Mouse (Mus musculus) T-cell, adult 2 months (primary cell): Measurements from ENCODE around the gene Egfl8.

Experiments used
- DNase-seq: peaks from one replicate; pipeline ENCODE4 v3.0.0; 2022; ENCODE audit warnings: low spot score

The Egfl8 gene

DNA sequence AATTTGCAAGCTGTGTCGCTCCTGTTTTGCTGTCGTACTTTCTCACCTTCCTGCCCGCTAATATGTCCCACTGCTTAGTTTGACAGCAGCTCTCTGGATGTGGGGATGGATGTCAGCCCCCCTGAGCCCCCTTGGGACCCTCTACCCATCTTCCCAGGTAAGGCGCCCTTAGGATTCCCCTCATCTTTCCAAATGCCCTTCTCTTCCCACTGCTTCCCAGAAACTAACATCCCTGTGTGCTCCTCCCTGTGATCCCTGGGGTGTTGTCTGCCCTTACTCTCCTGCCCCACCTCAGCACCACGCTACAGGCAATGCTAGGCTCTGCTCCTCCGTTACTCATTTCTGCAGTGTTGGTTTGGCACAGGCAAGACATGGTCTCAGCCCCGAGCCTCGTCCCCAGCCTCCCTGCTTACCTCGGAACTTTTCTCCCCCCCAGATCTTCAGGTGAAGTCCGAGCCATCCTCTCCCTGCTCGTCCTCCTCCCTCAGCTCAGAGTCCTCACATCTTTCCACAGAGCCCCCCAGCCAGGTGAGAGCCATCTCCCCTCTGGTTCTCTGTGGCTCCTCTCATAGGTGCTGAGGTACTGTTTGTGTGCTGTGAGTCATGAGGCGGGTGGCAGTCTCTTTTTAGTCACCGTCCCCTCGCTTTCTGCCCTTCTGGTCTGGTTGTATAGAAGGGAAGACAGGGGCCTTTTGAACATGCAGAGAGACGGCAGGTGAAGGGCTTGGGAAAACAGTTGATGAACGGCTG lies 32.5 kb upstream of the Egfl8 start:
- no peak for DNase-seq

DNA sequence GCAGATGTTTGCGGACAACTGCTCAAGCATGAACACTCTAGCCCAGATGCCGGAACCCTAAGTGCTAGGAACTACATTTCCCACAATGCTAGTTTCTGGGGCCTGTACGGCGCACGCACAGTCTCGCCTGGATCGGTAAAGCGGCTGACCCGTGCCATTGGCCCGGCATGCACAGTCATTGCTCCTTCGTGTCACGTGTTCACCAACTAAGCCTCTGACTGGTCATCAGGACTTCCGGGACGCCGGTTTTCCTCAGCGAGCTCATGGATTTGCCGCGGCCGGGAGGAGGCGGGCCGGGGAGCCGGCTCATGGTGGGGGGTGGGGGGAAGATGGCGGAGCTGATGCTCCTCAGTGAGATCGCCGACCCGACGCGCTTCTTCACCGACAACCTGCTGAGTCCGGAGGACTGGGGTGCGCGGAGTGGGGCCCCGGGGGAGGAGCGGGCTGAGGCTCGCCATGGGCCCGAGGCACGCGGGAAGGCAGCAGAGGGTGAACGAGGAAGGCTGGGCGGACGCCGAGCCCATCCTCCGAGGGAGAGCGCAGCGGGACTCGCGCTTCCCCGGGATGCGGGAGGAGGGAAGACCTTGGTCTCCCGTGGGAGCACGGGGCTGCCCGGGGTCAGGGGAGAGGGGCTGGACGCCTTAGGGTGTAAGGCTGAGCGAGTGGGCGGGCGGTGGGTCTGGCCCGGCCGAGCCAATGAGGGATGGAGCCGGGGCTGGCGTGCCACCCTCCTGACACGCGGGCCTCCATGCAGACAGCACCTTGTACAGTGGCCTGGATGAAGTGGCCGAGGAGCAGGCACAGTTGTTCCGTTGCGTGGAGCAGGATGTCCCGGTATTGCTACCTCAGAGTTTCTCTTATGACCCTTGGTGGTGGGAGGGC lies 31.4 kb upstream of the Egfl8 start, which contains the start of gene Atf6b:
Gene Atf6b, plus strand, starts transcription at position 241 of the 882 bp plus-strand sequence.
- DNase-seq, result peak; percentile 98

DNA sequence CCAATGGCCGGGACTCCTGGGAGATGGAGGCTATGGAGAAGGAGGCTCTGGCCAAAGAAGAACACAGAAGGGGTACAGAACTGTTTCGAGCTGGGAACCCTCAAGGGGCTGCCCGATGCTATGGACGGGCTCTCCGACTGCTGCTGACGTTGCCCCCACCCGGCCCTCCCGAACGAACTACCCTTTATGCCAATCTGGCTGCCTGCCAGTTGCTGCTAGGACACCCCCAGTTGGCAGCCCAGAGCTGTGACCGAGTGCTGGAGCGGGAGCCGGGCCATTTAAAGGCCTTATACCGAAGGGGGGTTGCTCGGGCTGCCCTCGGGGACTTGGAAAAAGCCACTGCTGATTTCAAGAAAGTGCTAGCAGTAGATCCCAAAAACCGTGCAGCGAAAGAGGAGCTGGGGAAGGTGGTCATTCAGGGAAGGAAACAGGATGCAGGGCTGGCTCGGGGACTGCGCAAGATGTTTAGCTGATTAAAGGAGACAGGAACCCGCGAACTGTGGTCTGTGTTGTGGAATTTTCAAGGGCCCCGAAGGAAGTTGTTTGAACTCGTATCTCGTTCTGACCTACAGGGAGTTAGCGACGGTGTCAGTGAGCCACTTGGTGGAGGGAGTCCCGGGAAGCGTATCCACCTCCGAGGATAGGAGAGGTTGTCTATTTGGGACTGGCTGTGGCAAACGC lies 30.2 kb upstream of the Egfl8 start:
- DNase-seq, result no peak

DNA sequence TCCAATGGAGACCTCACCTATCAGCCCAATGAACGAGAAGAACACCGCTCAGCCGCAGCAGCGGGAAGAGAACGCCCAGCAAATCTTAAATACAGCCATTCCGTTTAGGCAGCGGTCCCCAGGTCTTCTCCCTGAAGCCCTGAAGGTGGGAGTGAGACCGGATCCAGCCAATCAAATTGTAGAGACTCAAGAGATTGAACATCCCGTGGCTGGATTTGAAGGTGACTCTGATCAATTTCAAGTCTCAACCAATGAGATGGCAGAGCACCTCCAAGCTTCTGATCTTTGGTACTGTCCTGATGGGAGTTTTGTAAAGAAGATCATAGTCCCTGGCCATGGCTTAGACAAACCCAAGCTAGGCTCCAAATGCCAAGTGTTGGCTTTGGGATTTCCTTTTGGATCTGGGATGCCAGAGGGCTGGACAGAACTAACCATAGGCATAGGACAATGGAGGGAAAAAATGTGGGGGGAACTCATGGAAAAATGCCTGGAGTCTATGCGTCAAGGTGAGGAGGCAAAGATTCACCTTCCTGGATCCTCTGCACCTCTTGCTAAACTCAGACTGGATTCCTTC lies 29.6 kb upstream of the Egfl8 start:
- no peak for DNase-seq

DNA sequence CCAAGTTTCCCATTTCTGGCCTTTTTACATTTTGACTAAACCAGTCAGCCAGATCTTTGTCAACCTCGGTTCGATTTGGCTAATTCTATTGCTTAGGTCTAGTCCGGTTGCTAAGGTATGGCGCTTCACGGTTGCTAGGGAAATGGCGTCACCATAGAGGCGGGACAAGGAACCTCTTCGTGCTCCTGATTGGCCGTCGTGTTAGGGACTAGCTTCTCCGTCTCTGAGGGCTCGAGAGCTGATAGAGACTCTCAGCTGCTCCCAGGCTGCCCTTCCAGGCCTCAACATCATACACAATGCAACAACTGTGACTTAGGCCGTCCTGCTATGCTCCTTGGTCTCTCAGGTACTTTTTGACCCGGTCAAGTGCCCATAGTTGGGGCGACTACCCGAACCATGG lies 28.8 kb upstream of the Egfl8 start, which contains the start of gene Fkbpl:
Gene Fkbpl, plus strand, starts transcription at position 157 of the 400 bp plus-strand sequence.
- peak; percentile 95 for DNase-seq

DNA sequence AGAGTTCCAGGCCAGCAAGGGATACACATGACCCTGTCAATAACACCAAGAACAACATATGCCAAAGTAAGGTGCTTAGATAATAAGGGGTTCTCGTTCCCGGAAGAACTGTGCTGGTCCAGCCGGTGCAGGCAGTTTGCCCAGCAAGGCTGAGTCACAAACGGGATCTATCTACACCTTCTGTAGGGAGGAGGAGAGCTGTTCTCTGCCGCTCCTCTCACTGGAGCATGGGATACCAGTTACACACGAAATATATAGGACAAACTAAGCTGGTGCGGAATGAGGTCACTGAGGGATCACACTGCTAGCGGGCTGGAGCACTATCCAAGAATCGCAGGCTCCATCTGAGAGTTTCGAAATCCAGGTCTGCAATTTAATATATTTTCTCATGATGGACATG lies 28.2 kb upstream of the Egfl8 start:
- no peak for DNase-seq

DNA sequence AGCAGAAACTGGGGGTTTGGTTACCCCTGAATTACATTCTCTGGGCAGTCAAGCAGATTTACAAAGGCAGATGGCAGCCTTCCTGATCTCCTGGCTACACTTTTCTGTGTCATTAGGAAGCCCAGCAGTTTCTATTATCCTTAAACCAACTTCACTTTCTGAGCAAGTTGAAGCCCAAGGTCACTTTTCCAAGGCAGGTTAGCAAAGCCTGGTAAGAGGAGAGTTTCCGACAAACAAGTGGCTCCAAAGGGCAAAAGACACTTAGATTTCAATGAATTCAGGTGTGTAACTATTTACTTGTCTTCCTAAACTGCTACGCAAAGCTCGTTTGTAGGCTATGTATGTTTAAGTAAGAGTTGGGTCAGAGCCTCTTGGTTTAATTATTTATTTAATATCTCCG lies 27.6 kb upstream of the Egfl8 start:
- no peak for DNase-seq

DNA sequence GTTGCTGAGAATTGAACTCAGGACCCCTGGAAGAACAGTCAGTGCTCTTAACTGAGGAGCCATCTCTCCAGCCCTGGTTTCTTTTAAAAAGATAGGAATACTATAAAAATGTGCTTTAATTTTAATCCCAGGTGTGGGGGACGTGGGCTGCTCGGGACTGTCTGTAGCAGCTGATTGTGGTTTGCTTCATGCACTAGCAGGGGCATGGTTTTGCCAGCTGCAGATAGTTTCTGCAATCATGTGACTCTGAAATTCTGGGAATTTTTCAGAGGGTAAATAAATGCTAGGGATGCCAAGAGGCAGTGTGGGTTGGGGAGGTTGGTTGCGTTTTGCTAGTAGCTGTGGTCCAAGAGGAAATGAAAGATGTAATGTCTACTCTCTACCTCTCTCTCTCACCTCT lies 26.2 kb upstream of the Egfl8 start:
- no peak for DNase-seq

DNA sequence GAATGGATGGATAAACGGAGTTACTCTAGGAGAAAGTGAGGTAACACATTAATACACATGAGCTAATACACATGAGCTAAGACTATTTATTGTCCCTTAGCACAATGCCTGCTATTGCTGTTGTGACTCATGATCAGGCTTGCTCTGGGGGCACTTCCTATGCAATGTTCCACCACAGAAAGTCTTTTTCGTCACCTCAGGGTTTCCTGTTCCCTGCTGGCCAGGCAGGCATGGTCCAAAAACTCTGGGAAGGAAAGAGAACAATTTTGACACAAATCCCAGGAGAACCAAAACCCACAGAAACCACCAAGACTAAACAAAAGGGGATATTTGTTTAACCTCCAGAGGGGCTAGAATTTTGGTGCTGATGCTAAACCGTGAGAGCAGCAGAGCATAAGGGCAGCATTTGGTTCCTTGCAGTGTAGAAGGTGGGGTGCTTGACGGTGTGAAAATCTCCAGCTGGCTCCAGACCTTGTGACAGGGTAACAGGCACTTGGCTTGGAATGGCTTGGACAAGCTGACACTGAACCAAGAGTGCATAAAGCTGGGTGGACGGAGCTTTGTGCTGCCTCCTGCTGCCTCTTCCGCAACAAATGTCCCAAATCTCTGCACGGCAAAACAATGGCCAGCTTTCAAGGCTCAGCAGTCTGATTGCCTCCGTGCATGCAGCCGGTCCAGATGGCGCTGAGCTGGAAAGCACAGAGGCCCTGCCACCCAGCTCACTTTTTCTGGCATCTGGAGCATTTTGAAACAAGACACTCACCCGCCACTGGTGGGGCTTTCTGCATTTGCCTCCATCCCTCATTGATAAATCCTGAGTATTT lies 25.2 kb upstream of the Egfl8 start:
- no peak for DNase-seq

DNA sequence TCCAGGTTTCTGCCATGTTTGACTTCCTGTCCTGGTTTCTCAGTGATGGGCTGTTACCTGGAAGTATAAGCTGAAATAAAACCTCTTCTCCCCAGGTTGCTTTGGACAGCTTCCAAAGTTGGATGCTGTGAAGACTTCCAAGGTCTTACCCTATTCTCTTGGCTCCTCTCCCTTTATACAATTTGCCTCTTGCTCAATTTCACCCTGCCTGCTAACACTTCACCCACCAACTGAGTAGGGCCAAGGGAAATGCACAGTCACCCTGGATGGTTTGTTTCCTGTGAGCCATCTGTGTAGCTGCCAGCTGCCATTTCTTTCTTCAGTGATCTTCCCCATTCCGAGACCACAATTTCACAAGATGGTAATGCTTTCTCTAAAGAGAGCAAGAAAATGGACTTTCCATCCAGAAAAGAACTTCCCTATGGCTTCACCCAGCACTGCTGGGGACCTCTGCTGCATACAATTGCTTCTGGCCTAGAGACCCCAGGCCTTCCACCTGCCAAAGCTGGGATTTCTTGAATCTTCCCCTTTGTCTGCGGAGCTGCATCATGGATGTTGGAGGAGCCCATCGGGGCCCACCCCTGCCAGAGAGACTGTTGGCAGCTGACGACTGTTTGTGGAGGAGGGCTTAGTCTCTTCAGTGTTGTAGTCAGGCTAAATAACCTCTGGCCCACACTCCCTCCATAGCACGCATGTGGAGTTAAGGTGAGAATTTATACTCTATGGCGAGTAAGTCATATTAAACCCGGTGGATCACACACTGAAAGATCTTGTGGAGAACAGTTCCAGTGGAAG lies 23.9 kb upstream of the Egfl8 start:
- DNase-seq, result no peak

DNA sequence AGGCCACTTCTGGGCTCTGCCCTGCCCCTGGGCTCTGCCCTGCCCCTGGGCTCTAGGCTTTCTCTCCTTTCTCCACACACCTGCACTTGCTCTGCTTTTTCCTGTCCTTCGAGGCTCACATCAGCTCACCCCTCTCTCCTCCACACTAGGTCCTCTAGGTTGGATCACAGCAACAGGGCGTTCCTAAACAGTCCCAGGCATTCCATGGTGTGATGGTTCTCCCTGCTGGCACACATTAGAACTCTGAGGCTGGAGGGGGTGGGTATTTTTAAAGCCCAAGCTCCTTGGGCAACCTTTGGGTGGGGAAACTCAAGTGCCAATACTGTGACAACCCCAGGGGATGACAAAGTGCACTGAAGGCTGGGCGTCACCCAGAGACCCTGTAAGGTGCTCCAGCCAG lies 21.7 kb upstream of the Egfl8 start:
- no peak for DNase-seq

DNA sequence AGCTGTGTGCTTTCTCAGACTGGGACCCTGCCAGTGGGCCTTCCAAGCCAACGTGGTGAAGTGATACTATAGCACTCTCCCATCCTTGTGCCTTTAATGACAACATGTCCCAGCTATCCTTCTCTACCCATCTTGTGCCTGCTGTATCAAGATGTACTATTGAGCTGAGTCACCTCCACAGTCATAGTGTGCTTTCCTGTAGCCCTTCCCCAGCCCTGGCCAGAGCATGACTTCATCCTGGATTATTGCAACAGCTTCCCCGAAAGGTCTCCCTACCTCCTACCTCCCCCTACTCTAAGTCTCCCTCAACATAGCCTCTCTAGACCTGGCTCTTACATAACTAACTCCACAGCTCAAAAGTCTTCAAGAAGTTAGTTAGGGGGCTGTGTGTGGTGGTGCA lies 19.9 kb upstream of the Egfl8 start:
- no peak for DNase-seq

DNA sequence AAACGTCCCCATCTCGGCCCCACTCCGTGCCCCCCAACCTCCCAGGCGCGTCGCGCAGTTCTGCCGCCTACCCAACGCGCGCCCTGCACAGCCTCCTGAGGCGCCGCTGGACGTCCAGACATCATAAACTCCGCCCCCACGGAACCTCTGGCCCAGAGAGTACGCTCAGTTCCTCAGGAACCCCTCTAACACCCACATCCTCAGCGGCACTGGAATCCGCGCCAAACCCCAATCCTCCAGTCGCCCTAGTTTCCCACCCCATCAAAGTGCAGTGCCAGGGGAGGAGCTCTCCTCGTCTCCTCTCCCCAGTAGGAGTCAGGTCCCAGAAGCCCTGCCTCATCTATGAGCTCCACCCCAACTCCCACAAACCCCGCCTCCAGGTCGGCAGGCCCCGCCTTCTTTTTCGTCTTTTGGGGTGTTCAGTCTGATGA lies 16.5 kb upstream of the Egfl8 start:
- DNase-seq, result peak; percentile 73

DNA sequence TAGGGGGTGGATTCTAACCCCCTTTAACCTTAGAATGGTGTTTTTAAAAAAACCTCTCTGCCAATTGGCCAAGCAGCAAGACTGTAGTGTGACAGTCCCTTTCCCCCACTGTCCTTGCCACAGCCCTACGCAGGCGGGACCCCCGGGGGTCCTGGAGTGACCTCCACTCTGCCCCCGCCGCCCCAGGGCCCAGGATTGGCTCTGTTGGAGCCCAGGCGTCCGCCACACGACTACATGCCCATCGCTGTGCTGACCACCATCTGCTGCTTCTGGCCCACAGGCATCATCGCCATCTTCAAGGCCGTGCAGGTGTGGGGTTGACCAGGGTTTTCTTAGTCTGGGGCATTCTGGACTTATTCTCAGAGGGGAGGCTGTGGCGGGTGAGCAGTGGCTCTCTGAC lies 15.9 kb upstream of the Egfl8 start:
- DNase-seq, result no peak

DNA sequence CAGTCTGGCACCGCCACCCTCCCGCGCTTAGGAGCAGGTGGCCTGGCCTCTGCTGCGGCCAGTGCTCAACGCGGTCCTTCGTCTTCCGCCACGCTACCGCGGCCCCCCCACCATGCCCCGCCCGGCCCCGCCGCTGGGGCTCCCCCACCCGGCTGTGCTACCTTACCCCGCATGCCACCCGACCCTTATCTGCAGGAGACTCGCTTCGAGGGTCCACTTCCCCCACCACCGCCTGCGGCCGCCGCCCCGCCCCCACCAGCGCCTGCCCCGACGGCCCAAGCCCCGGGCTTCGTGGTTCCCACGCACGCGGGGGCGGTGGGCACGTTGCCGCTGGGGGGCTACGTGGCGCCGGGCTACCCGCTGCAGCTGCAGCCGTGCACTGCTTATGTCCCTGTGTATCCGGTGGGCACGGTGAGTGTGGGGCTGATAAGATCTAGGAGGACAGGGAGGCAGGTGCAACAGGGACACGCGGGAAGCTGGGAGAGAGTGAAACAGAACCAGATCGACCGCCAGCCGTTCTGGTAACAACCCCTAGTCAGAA lies 15.1 kb upstream of the Egfl8 start:
- no peak for DNase-seq

DNA sequence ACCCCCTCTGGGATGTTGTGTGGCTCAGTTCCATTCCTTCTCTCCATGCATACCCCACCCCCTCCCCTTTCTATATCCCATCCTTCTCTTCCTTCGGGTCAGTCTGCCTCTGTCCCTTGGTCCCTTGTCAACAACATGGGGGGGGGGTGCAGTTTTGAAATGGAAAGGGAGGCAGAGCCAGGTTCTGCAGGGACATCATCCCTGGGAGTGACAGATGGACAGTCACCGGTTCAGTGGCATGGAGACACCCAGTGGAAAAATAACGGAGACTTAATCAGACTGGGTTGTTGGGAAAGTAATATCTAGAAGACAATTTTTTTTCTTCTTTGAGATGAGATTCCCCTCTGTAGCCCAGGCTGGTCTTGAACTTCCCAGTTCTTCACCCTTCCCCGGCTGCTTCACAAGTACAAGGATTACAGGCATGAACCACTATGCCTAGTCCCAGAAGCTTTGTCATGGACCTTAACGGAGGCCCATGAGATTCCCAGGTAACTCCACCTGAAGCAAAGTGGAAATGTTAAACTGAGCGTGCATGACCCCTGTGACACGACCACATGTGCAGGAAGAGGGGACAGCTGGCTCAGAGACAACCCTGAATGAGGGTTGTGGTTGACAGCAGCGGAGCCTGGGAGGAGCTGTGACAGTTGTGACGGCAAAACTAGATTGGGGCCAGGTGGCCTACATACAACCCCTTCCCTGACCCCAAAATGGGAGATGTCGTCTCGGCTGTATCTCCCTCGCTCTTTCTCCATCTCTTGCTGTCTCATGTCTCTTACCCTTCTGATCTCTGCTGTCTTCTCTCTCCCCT lies 14.2 kb upstream of the Egfl8 start:
- peak; percentile 78 for DNase-seq

DNA sequence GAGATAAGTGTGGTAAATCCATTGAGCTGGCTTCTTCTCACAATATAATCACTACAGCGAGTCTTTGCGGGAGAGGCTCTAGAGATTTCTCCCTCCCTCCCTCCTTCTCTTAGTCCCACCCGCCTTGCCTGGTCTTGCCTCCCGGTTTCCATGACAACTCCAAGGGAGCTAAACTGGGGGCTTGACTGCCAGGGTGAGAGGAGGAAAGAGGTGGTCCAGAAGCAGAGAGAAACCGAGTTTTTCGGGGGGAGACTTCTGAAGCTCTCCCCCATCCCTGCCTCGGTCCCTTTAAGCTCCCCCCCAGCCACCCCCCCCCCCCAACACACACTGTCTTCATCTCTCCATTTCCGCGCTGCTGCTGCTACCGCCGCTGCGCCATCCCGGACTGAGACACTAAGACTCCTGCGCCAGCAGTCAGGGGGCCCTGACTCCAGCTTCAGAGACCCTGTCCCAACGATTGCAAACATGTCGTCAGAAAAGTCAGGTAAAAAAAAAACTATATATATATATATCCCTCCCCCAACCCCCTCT lies 13.5 kb upstream of the Egfl8 start, which contains the start of gene Prrt1:
Gene Prrt1, plus strand, starts transcription at position 313 of the 531 bp plus-strand sequence.
- no peak for DNase-seq

DNA sequence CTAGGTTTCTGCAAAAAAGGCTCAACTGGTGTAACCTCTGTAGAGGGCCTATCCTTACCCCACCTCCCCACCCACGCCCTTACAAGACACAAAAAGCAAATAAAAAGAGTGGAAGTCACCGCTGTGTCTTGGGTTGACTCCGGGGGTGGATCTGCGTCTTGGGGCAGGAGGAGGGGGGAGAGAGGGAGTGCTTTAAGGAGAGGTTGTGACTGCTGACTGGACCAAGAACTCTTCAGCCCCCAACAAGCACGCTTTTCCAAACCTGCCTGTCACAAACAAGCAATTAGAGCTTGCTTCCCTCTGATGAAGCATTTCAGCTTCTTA lies 12.8 kb upstream of the Egfl8 start:
- no peak for DNase-seq
